27 mouse cellular contexts compared by ENCODE assay signal in the genomic region with DNA sequence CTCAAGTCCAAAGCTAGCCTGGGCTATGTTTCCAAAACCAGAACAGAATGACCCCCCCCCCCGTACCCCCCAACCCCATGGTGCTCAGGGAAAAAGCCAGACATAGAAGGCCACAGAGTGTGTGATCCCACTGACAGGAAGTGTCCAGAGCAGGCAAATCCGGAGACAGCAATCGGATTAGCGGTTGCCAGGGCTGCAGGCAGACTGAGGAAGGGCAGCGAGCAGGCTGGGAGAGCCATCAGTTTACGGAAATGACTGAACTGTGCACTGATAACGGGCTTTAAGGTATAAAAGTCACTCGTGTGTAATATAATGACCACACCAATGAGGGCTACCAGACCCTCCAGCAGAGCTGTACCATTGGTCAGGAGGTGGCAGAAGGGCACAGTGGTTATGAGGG. TPM values are rescaled to one million over a fixed set of nuclear protein-coding genes. Genes with fewer than 3 reads are reported as not detected.
DNase-seq lines count a peak whose midpoint lies in the region; ATAC-seq lines count a peak whose summit lies in the region.
"Had no signal": no experiment of that assay in that cellular context is flagged by ENCODE, and none has a peak within 500 bp of the region (broad histone marks: within the 10 kb centered on the region; RNA-seq: fewer than 3 reads in every experiment).

No protein-coding gene starts in this region.

- no peak for DNase-seq in heart, postnatal 10 days
- peak; percentile 60 for DNase-seq in midbrain, embryonic 10.5 days (ENCODE audit: low spot score)
- no peak for DNase-seq in left cerebral cortex, adult 8-10 months (ENCODE audit: low spot score in 2 of 2)
- DNase-seq: adrenal gland, adult 2 months; cerebellum, adult 18-20 months; cerebellum, postnatal 25 days; gastrocnemius, postnatal 10 days; heart, adult 11 months; kidney, adult 2 months; kidney, postnatal 36 days; layer of hippocampus, postnatal 36 days; liver, postnatal 0 days; right cerebral cortex, adult 18-20 months; right cerebral cortex, postnatal 4 days had no signal

- 22% methylated on average over 8 of the region's 8 CpGs for WGBS in heart, embryonic 13.5 days
- WGBS in midbrain, embryonic 10.5 days, result 22% methylated on average over 8 of the region's 8 CpGs
- WGBS in midbrain, embryonic 15.5 days, result 14% methylated on average over 8 of the region's 8 CpGs

- no peak overlapping the region for H3K9ac ChIP-seq in heart, embryonic 13.5 days
- H3K9ac ChIP-seq in midbrain, embryonic 15.5 days, result no peak overlapping the region
- H3K9ac ChIP-seq: limb, embryonic 12.5 days; liver, postnatal 0 days; neural tube, embryonic 12.5 days had no signal

- 0 out of 2 replicates have a peak overlapping the region, but pooled peaks have one; percentile 39 for H3K27ac ChIP-seq in heart, embryonic 13.5 days (replicated peaks)
- peak overlapping the region; percentile 52 for H3K27ac ChIP-seq in midbrain, embryonic 10.5 days (replicated peaks)
- 0 out of 2 replicates have a peak overlapping the region, but pooled peaks have one; percentile 6 for H3K27ac ChIP-seq in midbrain, embryonic 15.5 days
- H3K27ac ChIP-seq: hindbrain, postnatal 0 days; limb, embryonic 12.5 days; neural tube, embryonic 12.5 days had no signal

- no peak overlapping the region for H3K4me2 ChIP-seq in heart, embryonic 13.5 days
- H3K4me2 ChIP-seq in midbrain, embryonic 15.5 days, result no peak overlapping the region
- H3K4me2 ChIP-seq: limb, embryonic 12.5 days; liver, embryonic 11.5 days; neural tube, embryonic 12.5 days had no signal

- H3K4me3 ChIP-seq in heart, embryonic 13.5 days, result no peak overlapping the region
- peak overlapping the region; percentile 59 for H3K4me3 ChIP-seq in megakaryocyte, embryonic 14.5 days (replicated peaks)
- peak overlapping the region; percentile 18; the same call in 1 of the 2 replicates for H3K4me3 ChIP-seq in midbrain, embryonic 10.5 days
- no peak overlapping the region for H3K4me3 ChIP-seq in midbrain, embryonic 15.5 days
- H3K4me3 ChIP-seq: limb, embryonic 12.5 days; neural tube, embryonic 12.5 days had no signal

- no peak for ATAC-seq in heart, embryonic 13.5 days (ENCODE audit: extremely low read depth, insufficient number of reproducible peaks, low FRiP score, low TSS enrichment)
- no peak for ATAC-seq in megakaryocyte, adult 5-6 weeks (ENCODE audit: poor library complexity, severe bottlenecking)
- ATAC-seq in midbrain, embryonic 15.5 days (replicated peaks), result no peak
- ATAC-seq in frontal cortex, adult (ENCODE audit: low TSS enrichment), result no peak
- ATAC-seq: forebrain, embryonic 14.5 days; hindbrain, postnatal 0 days; liver, postnatal 0 days; lung, postnatal 0 days had no signal

- H3K4me1 ChIP-seq in heart, embryonic 13.5 days, result peaks cover 13% of the 10 kb centered on the region
- peaks cover 31% of the 10 kb centered on the region for H3K4me1 ChIP-seq in megakaryocyte, embryonic 14.5 days
- H3K4me1 ChIP-seq in midbrain, embryonic 10.5 days, result peaks cover 16% of the 10 kb centered on the region
- no peaks in the 10 kb centered on the region for H3K4me1 ChIP-seq in midbrain, embryonic 15.5 days
- H3K4me1 ChIP-seq: limb, embryonic 12.5 days; neural tube, embryonic 12.5 days had no signal

- H3K27me3 ChIP-seq in heart, embryonic 13.5 days (replicated peaks), result 0 out of 2 replicates have a peak, but pooled peaks cover 2% of the 10 kb centered on the region
- peaks cover 66% of the 10 kb centered on the region for H3K27me3 ChIP-seq in megakaryocyte, embryonic 14.5 days (replicated peaks)
- H3K27me3 ChIP-seq in midbrain, embryonic 10.5 days (ENCODE audit: low read depth, poor library complexity, severe bottlenecking), result peaks cover 15% of the 10 kb centered on the region
- no peaks in the 10 kb centered on the region for H3K27me3 ChIP-seq in midbrain, embryonic 15.5 days (replicated peaks)
- H3K27me3 ChIP-seq: limb, embryonic 12.5 days had no signal

- intact Hi-C loops in heart, postnatal 10 days (cut with DNase I), result no loop called here

- no peaks in the 10 kb centered on the region for H3K36me3 ChIP-seq in heart, embryonic 13.5 days
- no peaks in the 10 kb centered on the region for H3K36me3 ChIP-seq in megakaryocyte, embryonic 14.5 days (replicated peaks; ENCODE audit: low read length)
- H3K36me3 ChIP-seq in midbrain, embryonic 10.5 days, result no peaks in the 10 kb centered on the region
- no peaks in the 10 kb centered on the region for H3K36me3 ChIP-seq in midbrain, embryonic 15.5 days (replicated peaks)
- H3K36me3 ChIP-seq: limb, embryonic 12.5 days; neural tube, embryonic 12.5 days had no signal

- no peaks in the 10 kb centered on the region for H3K9me3 ChIP-seq in heart, embryonic 13.5 days
- H3K9me3 ChIP-seq in megakaryocyte, embryonic 14.5 days, result peaks cover 15% of the 10 kb centered on the region
- H3K9me3 ChIP-seq in midbrain, embryonic 10.5 days (replicated peaks), result 0 out of 2 replicates have a peak, but pooled peaks cover 3% of the 10 kb centered on the region
- no peaks in the 10 kb centered on the region for H3K9me3 ChIP-seq in midbrain, embryonic 15.5 days
- H3K9me3 ChIP-seq: limb, embryonic 12.5 days; neural tube, embryonic 12.5 days had no signal

RNA-seq across cellular contexts. Expression of a gene that starts 6.2 kb away (rescaled TPM):
- 3.3 and 3.6 TPM in 2 replicates for polyA plus RNA-seq in heart, embryonic 13.5 days (2015; fragmentation: Nextera tagmentation; extraction: Ambion mirVana)
- total RNA-seq in heart, postnatal 10 days (2021), result 1 to 10 TPM; 5.1 to 10.0 TPM
- polyA plus RNA-seq in megakaryocyte, embryonic 14.5 days (2012; ENCODE audit: insufficient read depth, low replicate concordance), result 3.6 TPM in 1 of 2 replicates, not detected in the other
- 0.18 TPM in 1 of 2 replicates, not detected in the other for total RNA-seq in megakaryocyte, adult 5-6 weeks (2015)
- total RNA-seq in megakaryocyte, adult 5-6 weeks (2017), result not detected in 2 replicates
- 3.9 TPM in 2 replicates for polyA plus RNA-seq in midbrain, embryonic 10.5 days (2016; fragmentation: Nextera tagmentation; extraction: Ambion mirVana)
- 18.1 and 20.1 TPM in 2 replicates for polyA plus RNA-seq in midbrain, embryonic 15.5 days (2015; fragmentation: Nextera tagmentation; extraction: Ambion mirVana)
- total RNA-seq in left cerebral cortex, adult 8-10 months (2022), result 10 to 100 TPM; 11.8 to 16.6 (median 14.4) TPM
- total RNA-seq: hematopoietic stem cell, adult 5-6 weeks had no signal

RNA-seq across cellular contexts. Expression of a gene that starts 26.6 kb away (rescaled TPM):
- polyA plus RNA-seq in heart, embryonic 13.5 days (2015; fragmentation: Nextera tagmentation; extraction: Ambion mirVana), result 2.0 and 2.3 TPM in 2 replicates
- total RNA-seq in heart, postnatal 10 days (2021), result under 1 TPM in 1 of 2 experiments, not detected in 1; 0.48 TPM
- polyA plus RNA-seq in megakaryocyte, embryonic 14.5 days (2012; ENCODE audit: insufficient read depth, low replicate concordance), result 10.0 and 10.1 TPM in 2 replicates
- not detected in 2 replicates for total RNA-seq in megakaryocyte, adult 5-6 weeks (2015)
- 0.29 TPM in 1 of 2 replicates, not detected in the other for total RNA-seq in megakaryocyte, adult 5-6 weeks (2017)
- polyA plus RNA-seq in midbrain, embryonic 10.5 days (2016; fragmentation: Nextera tagmentation; extraction: Ambion mirVana), result 3.1 and 3.5 TPM in 2 replicates
- 6.6 and 6.8 TPM in 2 replicates for polyA plus RNA-seq in midbrain, embryonic 15.5 days (2015; fragmentation: Nextera tagmentation; extraction: Ambion mirVana)
- 1 to 10 TPM in 1 of 4 experiments, under 1 TPM in 1, not detected in 2; 0.62 to 1.2 TPM for total RNA-seq in left cerebral cortex, adult 8-10 months (2022)
- total RNA-seq: adrenal gland, adult 2 months; gastrocnemius, postnatal 10 days; hematopoietic stem cell, adult 5-6 weeks; layer of hippocampus, postnatal 36 days; left cerebral cortex, postnatal 14 days had no signal
- polyA plus RNA-seq: kidney, adult 2 months had no signal

RNA-seq across cellular contexts. Expression of a gene that starts 26.8 kb away (rescaled TPM):
- 1,738 and 2,034 TPM in 2 replicates for polyA plus RNA-seq in heart, embryonic 13.5 days (2015; fragmentation: Nextera tagmentation; extraction: Ambion mirVana)
- total RNA-seq in heart, postnatal 10 days (2021), result 1,000 to 10,000 TPM; 3,943 to 4,033 TPM
- 46.4 and 216 TPM in 2 replicates for polyA plus RNA-seq in megakaryocyte, embryonic 14.5 days (2012; ENCODE audit: insufficient read depth, low replicate concordance)
- total RNA-seq in megakaryocyte, adult 5-6 weeks (2015), result 776 and 796 TPM in 2 replicates
- total RNA-seq in megakaryocyte, adult 5-6 weeks (2017), result 479 and 480 TPM in 2 replicates
- 948 and 963 TPM in 2 replicates for polyA plus RNA-seq in midbrain, embryonic 10.5 days (2016; fragmentation: Nextera tagmentation; extraction: Ambion mirVana)
- 1,028 and 1,049 TPM in 2 replicates for polyA plus RNA-seq in midbrain, embryonic 15.5 days (2015; fragmentation: Nextera tagmentation; extraction: Ambion mirVana)
- 1,000 to 10,000 TPM; 1,070 to 1,158 (median 1,126) TPM for total RNA-seq in left cerebral cortex, adult 8-10 months (2022)

RNA-seq across cellular contexts. Expression of a gene that starts 27.1 kb away (rescaled TPM):
- 164 and 174 TPM in 2 replicates for polyA plus RNA-seq in heart, embryonic 13.5 days (2015; fragmentation: Nextera tagmentation; extraction: Ambion mirVana)
- total RNA-seq in heart, postnatal 10 days (2021), result 10 to 100 TPM; 65.9 to 68.6 TPM
- polyA plus RNA-seq in megakaryocyte, embryonic 14.5 days (2012; ENCODE audit: insufficient read depth, low replicate concordance), result 61.0 and 78.8 TPM in 2 replicates
- 46.7 and 48.7 TPM in 2 replicates for total RNA-seq in megakaryocyte, adult 5-6 weeks (2015)
- total RNA-seq in megakaryocyte, adult 5-6 weeks (2017), result 41.6 and 51.3 TPM in 2 replicates
- polyA plus RNA-seq in midbrain, embryonic 10.5 days (2016; fragmentation: Nextera tagmentation; extraction: Ambion mirVana), result 347 and 384 TPM in 2 replicates
- polyA plus RNA-seq in midbrain, embryonic 15.5 days (2015; fragmentation: Nextera tagmentation; extraction: Ambion mirVana), result 98.0 and 115 TPM in 2 replicates
- total RNA-seq in left cerebral cortex, adult 8-10 months (2022), result 10 to 100 TPM; 60.5 to 72.0 (median 69.4) TPM

RNA-seq across cellular contexts. Expression of a gene that starts 52.1 kb away (rescaled TPM):
- polyA plus RNA-seq in heart, embryonic 13.5 days (2015; fragmentation: Nextera tagmentation; extraction: Ambion mirVana), result 79.8 and 80.4 TPM in 2 replicates
- 10 to 100 TPM; 14.6 to 15.2 TPM for total RNA-seq in heart, postnatal 10 days (2021)
- polyA plus RNA-seq in megakaryocyte, embryonic 14.5 days (2012; ENCODE audit: insufficient read depth, low replicate concordance), result 8.3 and 35.4 TPM in 2 replicates
- 28.3 and 31.8 TPM in 2 replicates for total RNA-seq in megakaryocyte, adult 5-6 weeks (2015)
- 23.2 and 28.9 TPM in 2 replicates for total RNA-seq in megakaryocyte, adult 5-6 weeks (2017)
- 162 and 192 TPM in 2 replicates for polyA plus RNA-seq in midbrain, embryonic 10.5 days (2016; fragmentation: Nextera tagmentation; extraction: Ambion mirVana)
- polyA plus RNA-seq in midbrain, embryonic 15.5 days (2015; fragmentation: Nextera tagmentation; extraction: Ambion mirVana), result 15.3 and 16.5 TPM in 2 replicates
- total RNA-seq in left cerebral cortex, adult 8-10 months (2022), result 1 to 10 TPM; 1.1 to 3.3 (median 2.5) TPM

Comparison
In these comparisons a context has a peak if more than half of its experiments do, and no peak if none do; other contexts are left out.
1. H3K4me3 ChIP-seq: peak in megakaryocyte, embryonic 14.5 days (single experiment) and midbrain, embryonic 10.5 days (single experiment); none in heart, embryonic 13.5 days (single experiment) and midbrain, embryonic 15.5 days (single experiment).
2. Peak in every context shown above with its lines, with median percentiles within 50 percentile points of each other: H3K27ac ChIP-seq.